Mouse (Mus musculus) MEL (cell line): ENCODE results near the gene Pear1. TPM values are rescaled to one million over a fixed set of nuclear protein-coding genes. Genes with fewer than 3 reads are reported as not detected.
A peak's percentile ranks its signal among the peaks of the same experiment; 100 is the strongest.

Source experiments
- DNase-seq: peaks from one replicate; pipeline ENCODE4 v3.0.0; 2011; ENCODE audit warnings: low read depth, low spot score
- H3K27ac ChIP-seq: 2 replicates; pipeline ENCODE4 v1.5.1; 2012; ENCODE audit warnings: low read depth, mild to moderate bottlenecking, control low read depth, low read length, moderate library complexity; ENCODE audit not compliant: control insufficient read depth
- H3K27me3 ChIP-seq, 2 experiments: fragments of 150-350 bp in 1 of 2; sonication (generic) in 1 of 2; 2 replicates each; pipeline ENCODE4 v1.6.1; 2012; ENCODE audit warnings: low read length in 2 of 2, mild to moderate bottlenecking in 2 of 2, improper control_type of control experiment in 1 of 2, moderate library complexity in 1 of 2; ENCODE audit not compliant: insufficient read depth in 2 of 2, control insufficient read depth in 1 of 2
- H3K36me3 ChIP-seq, 2 experiments: 2 replicates each; pipeline ENCODE4 v1.6.1; 2012 to 2014; ENCODE audit warnings: low read length in 2 of 2, improper control_type of control experiment in 1 of 2, inconsistent platforms in 1 of 2, mild to moderate bottlenecking in 1 of 2; ENCODE audit not compliant: insufficient read depth in 2 of 2, control insufficient read depth in 1 of 2
- H3K4me1 ChIP-seq, 2 experiments: fragments of 150-350 bp in 1 of 2; sonication (generic) in 1 of 2; 2 replicates each; pipeline ENCODE4 v1.6.1; 2012; ENCODE audit warnings: low read length in 2 of 2, improper control_type of control experiment in 1 of 2, mild to moderate bottlenecking in 1 of 2; ENCODE audit not compliant: insufficient read depth in 2 of 2, control insufficient read depth in 1 of 2
- H3K4me3 ChIP-seq, 2 experiments: fragments of 150-350 bp in 1 of 2; sonication (generic) in 1 of 2; 2 replicates each; pipeline ENCODE4 v1.5.1; 2012; ENCODE audit warnings: low read depth in 2 of 2, low read length in 2 of 2, mild to moderate bottlenecking in 2 of 2, moderate library complexity in 2 of 2, control low read depth in 1 of 2, improper control_type of control experiment in 1 of 2; ENCODE audit not compliant: control insufficient read depth in 1 of 2, insufficient read depth in 1 of 2
- H3K79me2 ChIP-seq: 2 replicates; pipeline ENCODE4 v1.6.1; 2012; ENCODE audit warnings: mild to moderate bottlenecking, low read length, moderate library complexity; ENCODE audit not compliant: control insufficient read depth, poor library complexity, insufficient read depth
- H3K9ac ChIP-seq: 2 replicates; pipeline ENCODE4 v1.6.1; 2012; ENCODE audit warnings: low read depth, mild to moderate bottlenecking, control low read depth, low read length, moderate library complexity; ENCODE audit not compliant: control insufficient read depth, poor library complexity, severe bottlenecking
- H3K9me3 ChIP-seq: fragments of 150-350 bp; sonication (generic); replicated peaks from 2 replicates; pipeline ENCODE4 v1.6.1; 2012; ENCODE audit warnings: mild to moderate bottlenecking, low read length, improper control_type of control experiment, moderate library complexity; ENCODE audit not compliant: insufficient read depth
- BHLHE40 ChIP-seq: IDR thresholded peaks from 2 replicates; pipeline ENCODE4 v1.6.1; 2012; ENCODE audit warnings: low read depth, mild to moderate bottlenecking, inconsistent platforms, low read length, improper control_type of control experiment, borderline replicate concordance
- CHD1 ChIP-seq: IDR thresholded peaks from 2 replicates; pipeline ENCODE4 v1.6.1; 2012; ENCODE audit warnings: low read depth, mild to moderate bottlenecking, inconsistent platforms, low read length, improper control_type of control experiment
- CHD2 ChIP-seq: IDR thresholded peaks from 2 replicates; pipeline ENCODE4 v1.6.1; 2011; ENCODE audit warnings: low read length, improper control_type of control experiment
- CTCF ChIP-seq, 3 experiments: IDR thresholded peaks in 2 of 3; conservative IDR thresholded peaks in 1 of 3; 2 replicates each; pipeline ENCODE4 v1.5.1; 2011 to 2012; ENCODE audit warnings: low read length in 3 of 3, low read depth in 2 of 3, mild to moderate bottlenecking in 2 of 3, improper control_type of control experiment in 1 of 3, inconsistent platforms in 1 of 3, mixed read lengths in 1 of 3, moderate library complexity in 1 of 3; ENCODE audit not compliant: control insufficient read depth in 1 of 3, insufficient read depth in 1 of 3, poor library complexity in 1 of 3, severe bottlenecking in 1 of 3
- HCFC1 ChIP-seq: IDR thresholded peaks from 2 replicates; pipeline ENCODE4 v1.6.1; 2012; ENCODE audit warnings: low read depth, mild to moderate bottlenecking, inconsistent platforms, low read length, improper control_type of control experiment, moderate library complexity
- JUND ChIP-seq: IDR thresholded peaks from 2 replicates; pipeline ENCODE4 v1.6.1; 2011; ENCODE audit warnings: low read depth, mild to moderate bottlenecking, improper control_type of control experiment, low read length
- MAFK ChIP-seq: IDR thresholded peaks from 2 replicates; pipeline ENCODE4 v1.6.1; 2011; ENCODE audit warnings: low read depth, mild to moderate bottlenecking, low read length, improper control_type of control experiment, borderline replicate concordance
- MAZ ChIP-seq: IDR thresholded peaks from 2 replicates; pipeline ENCODE4 v1.6.1; 2012; ENCODE audit warnings: low read depth, mild to moderate bottlenecking, inconsistent platforms, low read length, improper control_type of control experiment
- MEF2A ChIP-seq: IDR thresholded peaks from 2 replicates; pipeline ENCODE4 v1.6.1; 2014; ENCODE audit warnings: low read depth, mild to moderate bottlenecking, inconsistent platforms, low read length, improper control_type of control experiment; ENCODE audit not compliant: poor library complexity, insufficient replicate concordance, severe bottlenecking; ENCODE audit errors: extremely low read depth
- NELFE ChIP-seq: IDR thresholded peaks from 2 replicates; pipeline ENCODE4 v1.6.1; 2011; ENCODE audit warnings: low read depth, low read length, improper control_type of control experiment
- NRF1 ChIP-seq: IDR thresholded peaks from 2 replicates; pipeline ENCODE4 v1.6.1; 2014; ENCODE audit warnings: low read depth, mild to moderate bottlenecking, inconsistent platforms, low read length, improper control_type of control experiment, moderate library complexity; ENCODE audit not compliant: poor library complexity, insufficient read depth, severe bottlenecking
- POLR2AphosphoS2 ChIP-seq: IDR thresholded peaks from 2 replicates; pipeline ENCODE4 v1.6.1; 2011; ENCODE audit warnings: low read length, improper control_type of control experiment
- POLR2AphosphoS5 ChIP-seq: IDR thresholded peaks from 2 replicates; pipeline ENCODE4 v1.6.1; 2012; ENCODE audit warnings: low read depth, borderline replicate concordance, mild to moderate bottlenecking, inconsistent platforms, low read length, moderate library complexity, mixed read lengths
- RAD21 ChIP-seq: IDR thresholded peaks from 2 replicates; pipeline ENCODE4 v1.6.1; 2011; ENCODE audit warnings: mild to moderate bottlenecking, low read depth, low read length, improper control_type of control experiment
- SMC3 ChIP-seq: IDR thresholded peaks from 2 replicates; pipeline ENCODE4 v1.6.1; 2011; ENCODE audit warnings: low read depth, low read length, improper control_type of control experiment
- TCF12 ChIP-seq: IDR thresholded peaks from 2 replicates; pipeline ENCODE4 v1.6.1; 2014; ENCODE audit warnings: low read depth, mild to moderate bottlenecking, inconsistent platforms, low read length, improper control_type of control experiment, moderate library complexity
- USF1 ChIP-seq: IDR thresholded peaks from 2 replicates; pipeline ENCODE4 v1.6.1; 2014; ENCODE audit warnings: low read depth, mild to moderate bottlenecking, inconsistent platforms, low read length, improper control_type of control experiment, moderate library complexity
- ZC3H11A ChIP-seq: IDR thresholded peaks from 2 replicates; pipeline ENCODE4 v1.6.1; 2012; ENCODE audit warnings: low read depth, mild to moderate bottlenecking, inconsistent platforms, low read length, improper control_type of control experiment
- ZKSCAN1 ChIP-seq: IDR thresholded peaks from 2 replicates; pipeline ENCODE4 v1.6.1; 2012; ENCODE audit warnings: low read depth, mild to moderate bottlenecking, inconsistent platforms, low read length, improper control_type of control experiment, moderate library complexity
- ZMIZ1 ChIP-seq: IDR thresholded peaks from 2 replicates; pipeline ENCODE4 v1.6.1; 2012; ENCODE audit warnings: low read depth, mild to moderate bottlenecking, inconsistent platforms, low read length, improper control_type of control experiment, moderate library complexity
- polyA plus RNA-seq, 2 experiments: library from polyadenylated mRNA; stranded (reverse) in 1 of 2; unstranded in 1 of 2; fragments of >175 nt in 1 of 2; fragments of >200 nt in 1 of 2; gene quantifications; 2 replicates each; pipeline versions ENCODE4 v1.2.1 to v1.2.4; 2012; ENCODE audit warnings: low replicate concordance in 2 of 2, low read depth in 1 of 2; ENCODE audit not compliant: insufficient read length in 2 of 2, insufficient read depth in 1 of 2, missing spikeins in 1 of 2
- total RNA-seq: library from RNA; depleted of rRNA; stranded (reverse); fragments of 300-350 nt; gene quantifications from 2 replicates; pipeline ENCODE4 v1.2.3, GENCODE M21; 2012

The Pear1 gene
- total and polyA plus RNA-seq, 3 experiments, result 0.35 to 1.0 TPM; not detected in 1

DNA sequence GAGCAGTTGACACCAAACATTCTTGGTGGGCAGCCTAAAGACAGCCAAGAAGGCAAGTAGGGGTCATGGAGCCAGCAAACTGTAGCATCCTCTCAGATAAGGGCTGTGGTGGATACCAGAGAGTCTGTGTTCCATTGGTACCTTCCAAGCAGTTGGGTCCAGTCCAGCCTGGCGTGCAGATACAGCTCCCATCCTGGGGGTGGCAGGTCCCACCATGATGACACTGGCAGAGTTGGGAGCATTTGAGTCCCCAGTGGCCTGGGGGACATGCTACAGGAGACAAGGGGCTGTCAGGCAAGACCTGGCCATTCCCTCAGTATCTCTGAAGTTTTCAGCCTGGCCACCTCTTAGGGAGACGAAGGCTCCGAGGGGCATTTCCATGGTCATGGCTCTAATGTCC, 71.5 kb downstream of the Pear1 start:
- no peaks in the 10 kb centered on the region for H3K9me3 ChIP-seq
- DNase-seq, result no peak
- H3K36me3 ChIP-seq, result no peaks in the 10 kb centered on the region
- no peaks in the 10 kb centered on the region for H3K79me2 ChIP-seq
- H3K9ac ChIP-seq, result no peak overlapping the region
- H3K4me1 ChIP-seq, result no peaks in the 10 kb centered on the region
- no peaks in the 10 kb centered on the region; a peak in 1 of 4 replicates for H3K27me3 ChIP-seq
- H3K27ac ChIP-seq, result no peak overlapping the region
- TF ChIP-seq POLR2AphosphoS2 (no peak), POLR2AphosphoS5 (no peak), MAFK (no peak), RAD21 (no peak), ZKSCAN1 (no peak), ZC3H11A (no peak), MAZ (no peak), CHD1 (no peak), ZMIZ1 (no peak), NELFE (no peak), TCF12 (no peak), JUND (no peak)
- no peak overlapping the region for H3K4me3 ChIP-seq

DNA sequence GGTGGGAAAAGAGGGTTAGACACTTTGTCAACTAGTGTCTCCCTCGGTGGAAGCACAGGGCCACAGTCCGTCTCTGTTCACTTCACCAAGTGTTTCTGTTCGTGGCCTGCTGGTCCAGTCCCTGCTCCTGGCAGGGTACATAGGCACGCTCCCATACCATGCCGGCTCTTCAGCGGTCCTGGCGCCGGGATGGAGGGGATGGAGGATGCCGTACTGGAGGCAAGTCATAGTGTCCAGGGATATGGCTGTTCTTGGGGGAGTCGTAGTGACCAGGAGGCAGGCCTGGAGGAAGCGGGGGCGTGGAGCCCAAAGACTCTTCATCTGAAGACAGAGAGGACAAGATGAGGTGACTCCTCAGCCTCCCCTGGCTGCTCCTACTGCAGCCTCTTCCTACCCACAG, 74.1 kb downstream of the Pear1 start:
- Histone ChIP-seq H3K9ac (no peak overlapping the region), H3K36me3 (no peaks in the 10 kb centered on the region), H3K27ac (no peak overlapping the region), H3K27me3 (0 out of 4 replicates have a peak, but pooled peaks cover 0 to 1% of the 10 kb centered on the region in 2 experiments), H3K9me3 (no peaks in the 10 kb centered on the region), H3K4me3 (no peak overlapping the region), H3K79me2 (no peaks in the 10 kb centered on the region), H3K4me1 (no peaks in the 10 kb centered on the region)
- no peak for DNase-seq
- TF ChIP-seq POLR2AphosphoS2, result no peak
- no peak for TF ChIP-seq CHD2
- no peak for TF ChIP-seq NRF1

DNA sequence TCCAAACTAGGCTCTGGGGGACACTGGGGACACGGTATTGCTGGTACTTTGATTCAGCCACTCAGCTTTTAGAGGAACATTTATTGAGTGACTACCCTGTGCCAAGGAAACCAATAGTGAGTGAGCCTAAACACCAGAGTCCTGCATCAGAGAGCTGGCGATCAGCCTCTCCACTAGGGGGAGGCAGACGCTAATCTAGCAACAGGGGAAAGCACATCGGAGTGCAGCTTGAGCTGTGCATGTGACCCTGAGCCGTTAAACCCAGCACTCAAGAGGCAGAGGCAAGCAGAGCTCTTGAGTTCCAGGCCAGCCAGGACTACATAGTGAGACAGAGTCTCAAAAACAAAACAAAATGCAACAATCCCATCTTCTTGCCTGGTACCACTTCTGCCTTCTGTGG, 75.1 kb downstream of the Pear1 start:
- Histone ChIP-seq H3K4me3 (no peak overlapping the region), H3K36me3 (no peaks in the 10 kb centered on the region), H3K27me3 (peaks cover 0 to 1% of the 10 kb centered on the region in 2 experiments; a peak in 1 of 4 replicates), H3K9ac (no peak overlapping the region), H3K79me2 (no peaks in the 10 kb centered on the region), H3K4me1 (no peaks in the 10 kb centered on the region), H3K27ac (no peak overlapping the region), H3K9me3 (no peaks in the 10 kb centered on the region)
- DNase-seq, result peak; percentile 60
- TF ChIP-seq USF1, result peak; percentile 60
- no peak for TF ChIP-seq MEF2A
- TF ChIP-seq BHLHE40, result no peak
- peak; percentile 68 for TF ChIP-seq RAD21
- TF ChIP-seq SMC3, result peak; percentile 51
- no peak for TF ChIP-seq NELFE
- TF ChIP-seq CTCF (IDR thresholded peaks at IDR 0.05 in 2 of 3, conservative IDR thresholded peaks at IDR 0.05 in 1 of 3; ENCODE audit: control insufficient read depth in 1 of 3, insufficient read depth in 1 of 3, low read depth in 2 of 3, low read length in 3 of 3, poor library complexity in 1 of 3, severe bottlenecking in 1 of 3), result peak; percentile 75 to 82 (median 76)
- no peak for TF ChIP-seq HCFC1
